Mouse (Mus musculus) hindbrain, embryonic 12.5 days (tissue): ENCODE measurements around the gene Slc6a6. TPM values are rescaled to one million over a fixed set of nuclear protein-coding genes. Genes with fewer than 3 reads are reported as not detected.

ENCODE experiments used
- ATAC-seq: fragments of 200-750 bp; cut with Nextera tagmentation; 2 replicates; pipeline ENCODE4 v1.8.0; 2017; ENCODE audit warnings: moderate TSS enrichment; ENCODE audit not compliant: low FRiP score
- H3K27ac ChIP-seq: fragments of 300-500 bp; sonication (generic); 2 replicates; pipeline ENCODE4 v1.5.1; 2016; ENCODE audit warnings: mild to moderate bottlenecking
- H3K27me3 ChIP-seq: fragments of 300-500 bp; sonication (generic); 2 replicates; pipeline ENCODE4 v1.6.1; 2016; ENCODE audit warnings: mild to moderate bottlenecking
- H3K36me3 ChIP-seq: fragments of 300-500 bp; sonication (generic); 2 replicates; pipeline ENCODE4 v1.6.1; 2016; ENCODE audit warnings: mild to moderate bottlenecking
- H3K4me1 ChIP-seq: fragments of 300-500 bp; sonication (generic); 2 replicates; pipeline ENCODE4 v1.6.1; 2016
- H3K4me2 ChIP-seq: fragments of 300-500 bp; sonication (generic); replicated peaks from 2 replicates; pipeline ENCODE4 v1.6.1; 2016; ENCODE audit warnings: mild to moderate bottlenecking
- H3K4me3 ChIP-seq: fragments of 300-500 bp; sonication (generic); 2 replicates; pipeline ENCODE4 v1.5.1; 2016; ENCODE audit warnings: mild to moderate bottlenecking
- H3K9ac ChIP-seq: fragments of 300-500 bp; sonication (generic); 2 replicates; pipeline ENCODE4 v1.6.1; 2016; ENCODE audit warnings: mild to moderate bottlenecking, moderate library complexity
- H3K9me3 ChIP-seq: fragments of 300-500 bp; sonication (generic); replicated peaks from 2 replicates; pipeline ENCODE4 v1.6.1; 2016; ENCODE audit warnings: mild to moderate bottlenecking
- WGBS: fragments of 180-500 bp; shearing (Covaris S2); methylation state at CpG from one replicate; pipeline ENCODE4 v1.1.7; 2016; 5-methylcytosine and 5-hydroxymethylcytosine counted together
- polyA plus RNA-seq: library from polyadenylated mRNA; unstranded; fragments of >200 nt; fragmentation: Nextera tagmentation; extraction: Ambion mirVana; gene quantifications from 2 replicates; pipeline ENCODE4 v1.2.1, GENCODE M21; 2016

The Slc6a6 gene
- polyA plus RNA-seq, 1 experiment from 2014 or later, result 70.2 TPM

DNA sequence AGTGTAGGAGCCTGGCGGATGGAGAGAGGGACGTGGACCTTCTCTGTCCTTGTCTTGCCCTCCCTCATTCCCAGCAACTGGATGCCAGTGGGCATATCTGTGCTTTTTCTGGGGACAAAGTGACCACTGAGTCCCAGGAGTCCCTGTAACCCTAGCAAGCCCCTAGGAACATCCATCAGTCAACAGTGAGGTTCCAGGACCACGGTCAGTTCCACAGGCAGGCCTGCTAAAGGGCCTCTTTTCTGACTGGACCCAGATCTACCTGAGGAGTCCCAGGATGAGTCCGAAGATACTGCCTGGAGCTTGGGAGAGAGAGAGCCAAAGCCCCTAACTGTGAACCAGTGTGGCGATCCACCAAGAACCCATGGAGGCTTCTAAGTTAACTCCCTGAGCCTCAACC lies 90.1 kb downstream of the Slc6a6 start:
- H3K4me1 ChIP-seq, result no peaks in the 10 kb centered on the region
- no peak overlapping the region for H3K9ac ChIP-seq
- H3K27me3 ChIP-seq, result peaks cover 5% of the 10 kb centered on the region; the same call in 1 of the 2 replicates
- no peaks in the 10 kb centered on the region for H3K36me3 ChIP-seq
- H3K27ac ChIP-seq, result no peak overlapping the region
- no peak for ATAC-seq
- WGBS, result 78% methylated on average over 5 of the region's 5 CpGs
- H3K4me2 ChIP-seq, result no peak overlapping the region
- peaks cover 5% of the 10 kb centered on the region for H3K9me3 ChIP-seq
- H3K4me3 ChIP-seq, result no peak overlapping the region

DNA sequence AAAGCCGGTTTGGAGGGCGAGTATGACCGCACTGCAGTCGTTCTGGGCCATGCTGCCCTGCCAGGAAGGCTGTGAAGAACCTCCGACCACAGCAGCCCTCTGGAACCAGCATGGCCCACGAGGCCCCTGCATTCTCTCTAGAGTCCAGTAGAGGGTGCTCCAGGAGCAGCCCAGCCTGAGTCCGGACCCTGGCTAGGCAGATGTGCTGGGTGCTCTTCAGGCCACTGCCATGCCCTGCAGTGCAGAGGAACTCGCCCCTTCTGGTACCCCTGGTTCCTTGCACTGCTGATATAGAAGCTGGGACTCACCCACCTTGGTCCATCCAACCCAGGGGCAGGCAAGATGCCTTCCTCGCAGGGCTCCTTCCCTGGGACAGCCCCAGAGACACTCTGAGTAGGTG lies 92.7 kb downstream of the Slc6a6 start:
- 15% methylated on average over 9 of the region's 9 CpGs for WGBS
- no peak overlapping the region for H3K27ac ChIP-seq
- no peak overlapping the region for H3K4me3 ChIP-seq
- peaks cover 5% of the 10 kb centered on the region; the same call in 1 of the 2 replicates for H3K27me3 ChIP-seq
- no peaks in the 10 kb centered on the region for H3K9me3 ChIP-seq
- no peak overlapping the region for H3K4me2 ChIP-seq
- ATAC-seq, result peak; percentile 72
- H3K4me1 ChIP-seq, result no peaks in the 10 kb centered on the region
- H3K9ac ChIP-seq, result peak overlapping the region; percentile 8; the same call in 1 of the 2 replicates
- no peaks in the 10 kb centered on the region for H3K36me3 ChIP-seq

DNA sequence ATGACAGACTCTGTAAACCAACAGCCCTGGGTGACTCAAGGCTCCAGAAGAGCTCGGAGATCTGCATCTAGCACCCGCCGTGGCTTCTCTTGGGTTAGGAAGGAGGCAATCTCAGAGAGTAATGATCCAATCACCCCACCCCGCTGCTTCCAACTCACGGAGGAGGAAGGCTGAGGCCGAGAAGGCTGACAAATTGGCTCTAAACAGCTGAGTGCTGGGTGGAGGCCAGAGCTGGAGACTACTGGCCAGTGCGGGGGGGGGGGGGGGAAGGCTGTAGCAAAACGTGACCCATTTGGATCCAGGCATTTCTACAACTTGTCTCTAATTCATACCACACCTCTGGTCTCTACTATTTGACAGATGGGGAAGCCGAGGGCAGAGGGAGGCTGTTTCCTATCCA lies 95.4 kb downstream of the Slc6a6 start:
- H3K4me2 ChIP-seq, result no peak overlapping the region
- no peaks in the 10 kb centered on the region for H3K36me3 ChIP-seq
- H3K9me3 ChIP-seq, result no peaks in the 10 kb centered on the region
- H3K27ac ChIP-seq, result no peak overlapping the region
- H3K9ac ChIP-seq, result no peak overlapping the region
- no peak for ATAC-seq
- WGBS, result 69% methylated on average over 9 of the region's 9 CpGs
- H3K4me3 ChIP-seq, result no peak overlapping the region
- H3K4me1 ChIP-seq, result no peaks in the 10 kb centered on the region
- peaks cover 5% of the 10 kb centered on the region; the same call in 1 of the 2 replicates for H3K27me3 ChIP-seq

DNA sequence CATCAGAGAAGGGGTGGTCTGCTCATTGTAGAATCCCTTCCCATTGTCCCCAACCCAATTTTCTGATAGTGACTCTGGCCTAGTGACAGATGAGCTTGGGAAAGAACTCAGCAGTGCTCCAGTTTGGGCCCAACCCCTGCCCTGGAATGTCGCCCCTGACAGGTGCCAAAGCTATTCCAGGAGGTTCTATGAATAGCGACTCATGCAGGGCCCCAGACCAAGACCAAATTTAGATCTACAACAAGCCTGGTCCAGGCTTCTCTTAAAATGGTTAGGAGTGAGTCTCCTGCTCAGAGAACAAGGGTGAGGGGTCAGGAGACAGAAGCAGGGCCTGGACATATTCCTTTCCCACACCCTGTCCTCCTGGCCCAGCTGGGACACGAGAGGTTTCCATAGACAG lies 101.2 kb downstream of the Slc6a6 start:
- H3K27me3 ChIP-seq, result no peaks in the 10 kb centered on the region
- H3K27ac ChIP-seq, result no peak overlapping the region
- 92% methylated on average over 3 of the region's 3 CpGs for WGBS
- no peak overlapping the region for H3K4me2 ChIP-seq
- H3K4me1 ChIP-seq, result no peaks in the 10 kb centered on the region
- H3K4me3 ChIP-seq, result no peak overlapping the region
- H3K9ac ChIP-seq, result no peak overlapping the region
- ATAC-seq, result no peak
- H3K9me3 ChIP-seq, result no peaks in the 10 kb centered on the region
- H3K36me3 ChIP-seq, result no peaks in the 10 kb centered on the region

DNA sequence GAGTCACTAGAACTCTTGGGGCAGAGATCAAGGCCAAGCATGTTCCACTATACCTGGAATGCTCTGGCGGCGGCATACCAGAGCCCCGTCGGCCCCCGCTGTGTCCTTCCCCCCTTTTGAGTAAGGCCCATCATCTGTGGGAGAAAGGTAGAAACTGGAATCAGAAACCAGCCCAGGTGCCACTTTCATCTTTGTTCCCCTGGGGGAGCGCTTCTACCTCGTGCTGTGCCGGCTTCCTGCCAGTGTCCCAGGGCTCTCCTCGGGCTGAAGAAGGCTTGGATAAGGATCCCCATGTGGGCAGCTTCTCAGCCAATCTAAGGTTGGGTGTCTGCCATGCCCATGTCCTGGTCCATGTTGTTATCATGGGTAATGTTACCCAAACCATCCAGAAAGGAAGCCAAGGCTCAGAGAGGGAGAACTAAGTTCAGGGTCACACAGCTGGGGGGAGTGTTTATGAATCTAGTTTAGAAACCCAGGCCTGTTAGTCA lies 104.5 kb downstream of the Slc6a6 start:
- Histone ChIP-seq H3K4me1 (0 out of 2 replicates have a peak, but pooled peaks cover 2% of the 10 kb centered on the region), H3K27ac (no peak overlapping the region), H3K9me3 (no peaks in the 10 kb centered on the region), H3K4me3 (no peak overlapping the region), H3K9ac (no peak overlapping the region), H3K4me2 (no peak overlapping the region), H3K36me3 (no peaks in the 10 kb centered on the region), H3K27me3 (no peaks in the 10 kb centered on the region)
- ATAC-seq, result no peak
- 86% methylated on average over 9 of the region's 9 CpGs for WGBS

DNA sequence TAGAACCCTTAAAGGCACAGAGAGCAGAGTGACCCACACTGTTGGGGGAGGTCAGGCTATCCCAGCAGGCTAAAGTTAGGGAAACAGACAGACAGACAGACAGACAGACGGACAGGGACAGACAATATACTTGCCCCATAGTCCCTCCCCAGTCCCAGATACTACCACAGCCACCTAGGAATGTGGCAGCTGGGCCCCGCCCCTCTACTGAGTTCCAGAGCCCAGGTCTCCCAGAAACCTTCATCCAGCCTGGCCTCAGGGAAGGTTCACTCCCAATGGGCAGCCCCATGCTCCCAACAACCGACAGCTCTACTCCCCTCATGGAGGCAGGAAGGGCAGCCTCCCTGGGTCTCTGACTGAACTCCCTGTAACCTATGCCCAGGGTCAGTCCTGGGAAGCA lies 111.8 kb downstream of the Slc6a6 start:
- Histone ChIP-seq H3K9ac (no peak overlapping the region), H3K36me3 (no peaks in the 10 kb centered on the region), H3K9me3 (no peaks in the 10 kb centered on the region), H3K4me1 (peaks cover 11% of the 10 kb centered on the region; the same call in 1 of the 2 replicates), H3K4me2 (no peak overlapping the region), H3K27me3 (no peaks in the 10 kb centered on the region; the same call in 1 of the 2 replicates), H3K27ac (no peak overlapping the region), H3K4me3 (no peak overlapping the region)
- WGBS, result 70% methylated on average over 3 of the region's 3 CpGs
- ATAC-seq, result no peak

DNA sequence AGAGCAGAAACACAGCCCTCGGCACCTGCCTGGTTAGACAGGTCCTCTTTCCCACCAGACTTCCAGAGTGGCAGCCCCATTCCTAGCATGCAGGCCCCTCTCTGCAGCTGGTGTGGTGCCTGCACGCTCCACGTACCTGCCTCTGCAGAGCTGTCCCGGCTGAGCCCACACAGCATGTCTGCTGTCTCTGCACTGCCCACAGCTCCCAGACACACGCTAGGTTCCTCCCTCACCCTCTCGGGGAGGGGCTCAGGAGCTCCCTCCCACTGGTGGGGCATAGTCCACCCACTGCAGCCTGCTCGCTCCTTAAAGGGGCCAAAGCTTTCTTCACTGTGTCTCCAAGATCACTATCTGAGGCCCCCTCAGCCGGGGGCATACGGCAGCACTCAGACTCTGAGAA lies 112.2 kb downstream of the Slc6a6 start:
- Histone ChIP-seq H3K9me3 (no peaks in the 10 kb centered on the region), H3K27me3 (no peaks in the 10 kb centered on the region; the same call in 1 of the 2 replicates), H3K4me3 (no peak overlapping the region), H3K9ac (no peak overlapping the region), H3K4me1 (peaks cover 11% of the 10 kb centered on the region; the same call in 1 of the 2 replicates), H3K27ac (no peak overlapping the region), H3K36me3 (no peaks in the 10 kb centered on the region), H3K4me2 (no peak overlapping the region)
- 66% methylated on average over 9 of the region's 9 CpGs for WGBS
- ATAC-seq, result no peak

DNA sequence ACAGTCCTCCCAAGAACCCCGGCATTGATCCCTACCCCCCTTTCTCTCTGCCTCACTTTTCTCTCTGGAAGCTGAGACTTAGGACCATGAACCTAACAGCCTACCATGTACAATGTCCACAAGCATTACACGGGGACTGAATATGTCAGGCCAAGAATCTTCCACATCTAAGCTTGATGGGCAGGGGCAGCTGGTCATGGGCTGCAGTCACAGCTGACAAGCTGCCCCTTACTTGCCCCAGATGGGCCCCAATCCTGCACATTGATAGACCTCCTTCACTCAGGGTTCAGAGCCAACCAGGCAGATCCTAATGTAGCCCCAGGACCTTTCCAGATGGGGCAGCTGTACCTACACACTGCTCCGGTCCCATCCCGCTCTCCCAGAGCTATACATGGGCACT lies 112.9 kb downstream of the Slc6a6 start:
- Histone ChIP-seq H3K9me3 (no peaks in the 10 kb centered on the region), H3K4me3 (no peak overlapping the region), H3K4me2 (no peak overlapping the region), H3K4me1 (peaks cover 11% of the 10 kb centered on the region; the same call in 1 of the 2 replicates), H3K27me3 (no peaks in the 10 kb centered on the region; the same call in 1 of the 2 replicates), H3K27ac (no peak overlapping the region), H3K9ac (no peak overlapping the region), H3K36me3 (no peaks in the 10 kb centered on the region)
- no peak for ATAC-seq
- WGBS, result 89% methylated on average over 4 of the region's 4 CpGs

DNA sequence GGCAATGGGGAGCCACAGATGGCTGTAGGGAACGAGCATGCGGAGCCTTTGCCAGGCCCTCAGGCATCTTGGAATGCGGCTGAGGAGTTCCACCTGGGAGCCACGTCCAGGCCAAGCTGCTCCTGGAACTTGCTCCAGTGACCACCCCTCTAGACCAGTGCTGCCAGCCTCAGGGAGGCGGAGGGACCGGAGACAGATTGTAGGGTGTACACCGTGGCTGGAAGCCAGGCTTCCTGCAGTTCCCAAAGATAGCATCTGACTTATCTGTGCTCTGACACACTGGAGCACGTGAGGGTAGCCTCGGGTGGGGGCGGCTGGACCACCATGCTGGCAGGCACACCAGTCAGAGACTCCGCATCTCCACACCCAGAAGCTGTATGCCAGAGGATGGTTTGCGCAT lies 114.6 kb downstream of the Slc6a6 start:
- no peak overlapping the region for H3K4me3 ChIP-seq
- H3K4me1 ChIP-seq, result peaks cover 9% of the 10 kb centered on the region; the same call in 1 of the 2 replicates
- no peak for ATAC-seq
- no peak overlapping the region for H3K27ac ChIP-seq
- no peaks in the 10 kb centered on the region; the same call in 1 of the 2 replicates for H3K27me3 ChIP-seq
- 76% methylated on average over 12 of the region's 12 CpGs for WGBS
- H3K9me3 ChIP-seq, result no peaks in the 10 kb centered on the region
- H3K4me2 ChIP-seq, result no peak overlapping the region
- no peak overlapping the region for H3K9ac ChIP-seq
- H3K36me3 ChIP-seq, result no peaks in the 10 kb centered on the region

DNA sequence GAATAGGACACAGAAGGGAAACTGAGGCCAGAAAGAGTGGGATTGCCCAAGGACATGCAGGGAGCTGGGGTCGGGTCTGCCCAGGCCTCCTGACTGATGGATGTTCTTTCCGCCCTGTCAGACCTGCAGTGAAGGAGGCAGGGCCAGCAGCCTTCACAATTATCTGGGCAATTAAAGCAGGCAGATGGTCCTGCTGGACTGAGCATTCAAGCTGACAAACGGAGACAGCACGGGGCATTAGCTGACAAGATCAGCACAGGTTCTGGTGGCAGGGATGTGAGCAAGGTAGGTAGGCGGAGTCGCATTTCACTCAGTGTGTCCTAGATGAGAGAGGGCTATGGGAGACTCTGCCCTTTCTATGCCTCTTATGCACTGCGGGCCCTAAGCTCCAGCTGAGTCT lies 120.3 kb downstream of the Slc6a6 start:
- Histone ChIP-seq H3K4me2 (no peak overlapping the region), H3K4me3 (no peak overlapping the region), H3K9me3 (no peaks in the 10 kb centered on the region), H3K4me1 (peaks cover 16% of the 10 kb centered on the region), H3K27me3 (peaks cover 41% of the 10 kb centered on the region), H3K27ac (no peak overlapping the region), H3K9ac (no peak overlapping the region; the same call in 1 of the 2 replicates), H3K36me3 (no peaks in the 10 kb centered on the region)
- 41% methylated on average over 7 of the region's 7 CpGs for WGBS
- ATAC-seq, result peak; percentile 30; the same call in 1 of the 2 replicates

DNA sequence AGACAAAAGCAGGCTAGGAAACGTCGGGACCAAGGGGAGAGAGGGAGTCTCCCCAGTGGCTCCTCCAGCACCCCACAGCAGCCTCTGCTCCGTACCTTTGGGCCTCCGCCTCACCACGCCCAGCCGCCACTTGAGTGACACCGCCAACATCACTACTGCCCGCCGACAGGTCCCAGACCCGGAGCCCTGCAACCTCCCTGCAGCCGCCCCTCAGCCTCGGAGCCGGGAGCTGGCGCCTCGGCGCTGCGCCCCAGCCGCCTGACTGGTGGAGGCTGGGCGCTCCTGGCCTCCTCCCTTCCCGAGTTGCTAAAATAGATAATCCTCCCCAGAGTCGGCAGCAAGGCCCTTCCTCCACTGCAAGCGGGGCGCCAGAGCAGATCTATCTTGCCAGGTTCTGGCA lies 123.3 kb downstream of the Slc6a6 start:
- Histone ChIP-seq H3K27me3 (peaks cover 41% of the 10 kb centered on the region), H3K4me3 (peak overlapping the region; percentile 12), H3K9ac (peak overlapping the region; percentile 9; the same call in 1 of the 2 replicates), H3K27ac (no peak overlapping the region), H3K36me3 (no peaks in the 10 kb centered on the region), H3K4me1 (peaks cover 24% of the 10 kb centered on the region), H3K9me3 (no peaks in the 10 kb centered on the region), H3K4me2 (peak overlapping the region; percentile 41)
- 4% methylated on average over 23 of the region's 23 CpGs for WGBS
- ATAC-seq, result no peak

DNA sequence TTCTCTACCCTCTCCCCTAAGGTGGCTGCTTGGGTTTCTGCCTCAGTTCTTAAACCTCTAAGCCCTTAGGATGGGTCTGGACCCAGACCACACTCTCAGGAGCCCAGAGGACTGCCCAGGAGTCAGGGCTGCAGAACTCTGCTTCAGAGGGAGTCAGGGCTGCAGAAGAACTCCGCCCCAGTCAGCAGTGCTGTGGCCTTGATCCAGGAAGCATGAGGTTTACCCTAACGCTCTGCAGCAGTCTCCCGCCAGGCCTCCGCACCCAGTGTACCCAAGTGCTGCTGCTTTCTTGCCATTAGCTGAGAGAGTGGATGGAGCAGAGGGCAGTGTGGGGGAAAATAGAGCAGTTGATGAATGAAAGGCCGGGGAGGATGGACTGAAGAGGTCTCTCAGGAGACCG lies 124.2 kb downstream of the Slc6a6 start:
- no peak overlapping the region for H3K9ac ChIP-seq
- H3K4me3 ChIP-seq, result no peak overlapping the region
- no peak overlapping the region for H3K4me2 ChIP-seq
- H3K9me3 ChIP-seq, result no peaks in the 10 kb centered on the region
- no peak overlapping the region for H3K27ac ChIP-seq
- H3K27me3 ChIP-seq, result peaks cover 41% of the 10 kb centered on the region
- ATAC-seq, result no peak
- 57% methylated on average over 6 of the region's 6 CpGs for WGBS
- H3K4me1 ChIP-seq, result peaks cover 24% of the 10 kb centered on the region
- no peaks in the 10 kb centered on the region for H3K36me3 ChIP-seq
